Mouse (Mus musculus) liver, postnatal 0 days (tissue): ENCODE data around the gene Gm21987.

Source experiments
- CTCF ChIP-seq: sonication (generic); IDR thresholded peaks from 2 replicates; pipeline ENCODE4 v1.5.1; 2016; ENCODE audit warnings: antibody characterized with exemption, low read depth
- EP300 ChIP-seq: IDR thresholded peaks from 2 replicates; pipeline ENCODE4 v1.6.1; 2016; ENCODE audit warnings: antibody characterized with exemption, low read depth, mild to moderate bottlenecking

GRCm38 (mm10) chr16:38358256-38358812, 11.5 kb downstream of the Gm21987 start:
- TF ChIP-seq EP300 (no peak), CTCF (no peak)
